Mouse (Mus musculus) embryo, embryonic 10 days (tissue): Measurements from ENCODE around the gene Bcam.

Experiments
- DNase-seq: peaks from one replicate; pipeline ENCODE4 v3.0.0-alpha.2; 2015; ENCODE audit warnings: low spot score

The Bcam gene

GRCm38 (mm10) chr7:19724167-19724566 lies 46.6 kb downstream of the Bcam start:
- no peak for DNase-seq

- DNase-seq = peak; percentile 28
Observed at GRCm38 (mm10) chr7:19722754-19723195, 48.0 kb downstream of the Bcam start.

GRCm38 (mm10) chr7:19719200-19719599 lies 51.6 kb downstream of the Bcam start:
- no peak for DNase-seq

GRCm38 (mm10) chr7:19718297-19718952 lies 52.4 kb downstream of the Bcam start:
- no peak for DNase-seq

- DNase-seq = no peak
Observed at GRCm38 (mm10) chr7:19717346-19717745, 53.5 kb downstream of the Bcam start.

- no peak for DNase-seq
Observed at GRCm38 (mm10) chr7:19716822-19717221, 54.0 kb downstream of the Bcam start.

GRCm38 (mm10) chr7:19716055-19716682 lies 54.6 kb downstream of the Bcam start:
- DNase-seq = no peak

GRCm38 (mm10) chr7:19715239-19716054 lies 55.4 kb downstream of the Bcam start, which contains the start of gene Tomm40:
Gene Tomm40 (minus strand): TSS chr7:19715438.
- peak; percentile 100 for DNase-seq

GRCm38 (mm10) chr7:19714836-19715235 lies 56.0 kb downstream of the Bcam start:
- peak; percentile 30 for DNase-seq

- DNase-seq = no peak
Observed at GRCm38 (mm10) chr7:19713598-19713997, 57.2 kb downstream of the Bcam start.

- DNase-seq = no peak
Observed at GRCm38 (mm10) chr7:19713196-19713595, 57.6 kb downstream of the Bcam start.

GRCm38 (mm10) chr7:19712414-19712813 lies 58.4 kb downstream of the Bcam start:
- peak; percentile 42 for DNase-seq

GRCm38 (mm10) chr7:19710650-19711049 lies 60.2 kb downstream of the Bcam start:
- no peak for DNase-seq
